Mouse (Mus musculus): ENCODE results near the gene Mgp. TPM values are rescaled to one million over a fixed set of nuclear protein-coding genes. Genes with fewer than 3 reads are reported as not detected.

The Mgp gene
- polyA plus RNA-seq, 1 experiment from 2014 or later = 605 TPM

- H3K4me2 ChIP-seq (ENCODE audit: low read length) = no peak overlapping the region
- H3K9ac ChIP-seq (ENCODE audit: low read depth, low read length) = no peak overlapping the region
- WGBS = 71% methylated on average over 5 of the region's 5 CpGs
- H3K9me3 ChIP-seq (replicated peaks; ENCODE audit: low read length) = no peaks in the 10 kb centered on the region
- ATAC-seq (replicated peaks; ENCODE audit: low FRiP score, low read depth) = no peak
- no peak for TF ChIP-seq CTCF (IDR thresholded peaks at IDR 0.05; ENCODE audit: low read depth)
- H3K27ac ChIP-seq = no peak overlapping the region
- no peak for DNase-seq (ENCODE audit: low spot score)
- H3K4me1 ChIP-seq (replicated peaks; ENCODE audit: insufficient read depth, low read length) = no peaks in the 10 kb centered on the region
- H3K27me3 ChIP-seq (ENCODE audit: insufficient read depth, low read length) = no peaks in the 10 kb centered on the region
- H3K4me3 ChIP-seq (replicated peaks; ENCODE audit: low read depth, low read length) = no peak overlapping the region
- H3K36me3 ChIP-seq (ENCODE audit: insufficient read depth, low read length) = no peaks in the 10 kb centered on the region
Observed at GRCm38 (mm10) chr6:136845706-136846480, 29.7 kb downstream of the Mgp start.

GRCm38 (mm10) chr6:136844903-136845302, 30.7 kb downstream of the Mgp start:
- Histone ChIP-seq H3K27ac (no peak overlapping the region), H3K4me1 (replicated peaks; ENCODE audit: insufficient read depth, low read length) (no peaks in the 10 kb centered on the region), H3K4me2 (ENCODE audit: low read length) (no peak overlapping the region), H3K36me3 (ENCODE audit: insufficient read depth, low read length) (no peaks in the 10 kb centered on the region), H3K9ac (ENCODE audit: low read depth, low read length) (no peak overlapping the region), H3K9me3 (replicated peaks; ENCODE audit: low read length) (no peaks in the 10 kb centered on the region), H3K4me3 (replicated peaks; ENCODE audit: low read depth, low read length) (no peak overlapping the region), H3K27me3 (ENCODE audit: insufficient read depth, low read length) (no peaks in the 10 kb centered on the region)
- DNase-seq (ENCODE audit: low spot score) (no peak), ATAC-seq (replicated peaks; ENCODE audit: low FRiP score, low read depth) (no peak)
- 76% methylated on average over 2 of the region's 2 CpGs for WGBS
- TF ChIP-seq CTCF (IDR thresholded peaks at IDR 0.05; ENCODE audit: low read depth) = no peak

DNA sequence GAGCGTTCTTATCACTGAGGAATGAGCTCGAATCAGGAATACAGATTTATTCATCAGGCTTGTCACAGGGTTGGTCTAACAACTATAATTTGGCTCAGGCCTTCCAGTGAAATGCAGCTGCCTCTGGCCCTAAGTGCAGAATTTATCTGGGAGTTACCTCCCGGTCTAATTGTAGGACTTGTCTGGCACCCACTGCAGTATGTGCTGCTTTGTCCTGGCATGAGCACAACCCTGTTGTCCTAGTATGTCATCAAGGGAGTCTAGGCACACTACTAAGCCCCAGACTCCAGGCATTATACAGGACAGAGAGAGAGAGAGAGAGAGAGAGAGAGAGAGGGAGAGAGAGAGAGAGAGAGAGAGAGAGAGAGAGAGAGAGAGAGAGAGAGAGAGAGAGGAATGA, 38.3 kb downstream of the Mgp start:
- ATAC-seq (replicated peaks; ENCODE audit: low FRiP score, low read depth) (no peak), DNase-seq (ENCODE audit: low spot score) (no peak)
- no peak overlapping the region for H3K4me3 ChIP-seq (replicated peaks; ENCODE audit: low read depth, low read length)
- no peak overlapping the region for H3K9ac ChIP-seq (ENCODE audit: low read depth, low read length)
- no peak overlapping the region for H3K27ac ChIP-seq
- TF ChIP-seq CTCF (IDR thresholded peaks at IDR 0.05; ENCODE audit: low read depth) = no peak
- no peaks in the 10 kb centered on the region for H3K4me1 ChIP-seq (replicated peaks; ENCODE audit: insufficient read depth, low read length)
- H3K4me2 ChIP-seq (ENCODE audit: low read length) = no peak overlapping the region
- 82% methylated on average over 3 of the region's 3 CpGs for WGBS
- H3K36me3 ChIP-seq (ENCODE audit: insufficient read depth, low read length) = no peaks in the 10 kb centered on the region
- H3K9me3 ChIP-seq (replicated peaks; ENCODE audit: low read length) = no peaks in the 10 kb centered on the region
- H3K27me3 ChIP-seq (ENCODE audit: insufficient read depth, low read length) = no peaks in the 10 kb centered on the region

DNA sequence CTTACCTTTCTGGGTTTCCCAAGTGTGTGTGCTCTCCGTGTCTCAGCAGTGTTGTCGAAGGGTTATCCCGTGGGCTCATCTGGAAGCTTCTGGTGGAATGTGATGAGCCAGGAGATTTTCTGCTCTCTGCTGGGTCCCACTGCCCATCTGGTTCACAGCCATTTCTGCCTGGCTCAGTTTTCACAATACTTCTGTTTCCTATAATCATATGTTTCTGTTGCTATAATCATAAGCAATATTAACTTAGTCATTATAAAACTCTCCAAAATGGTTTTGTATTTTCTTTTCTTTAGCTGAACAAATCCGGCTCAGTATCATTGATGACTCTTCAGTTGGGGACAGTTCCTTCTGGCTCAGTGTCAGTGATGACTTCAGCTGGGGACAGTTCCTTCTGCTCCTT, 40.3 kb downstream of the Mgp start, which contains the start of gene Smco3:
TSS of gene Smco3 (minus strand) at position 101 of the 400 bp plus-strand sequence.
- Histone ChIP-seq H3K9me3 (replicated peaks; ENCODE audit: low read length) (no peaks in the 10 kb centered on the region), H3K4me3 (replicated peaks; ENCODE audit: low read depth, low read length) (no peak within 1 kb of the TSS), H3K36me3 (ENCODE audit: insufficient read depth, low read length) (no peaks in the 10 kb centered on the region), H3K9ac (ENCODE audit: low read depth, low read length) (no peak within 1 kb of the TSS), H3K4me2 (ENCODE audit: low read length) (0 out of 2 replicates have a peak within 1 kb of the TSS, but pooled peaks have one; percentile 2), H3K27ac (no peak within 1 kb of the TSS), H3K4me1 (replicated peaks; ENCODE audit: insufficient read depth, low read length) (no peaks in the 10 kb centered on the region), H3K27me3 (ENCODE audit: insufficient read depth, low read length) (no peaks in the 10 kb centered on the region)
- no peak for DNase-seq (ENCODE audit: low spot score)
- ATAC-seq (replicated peaks; ENCODE audit: low FRiP score, low read depth) = no peak
- TF ChIP-seq CTCF (IDR thresholded peaks at IDR 0.05; ENCODE audit: low read depth) = no peak
- WGBS = 38% methylated on average over 4 of the region's 4 CpGs

- Histone ChIP-seq H3K27me3 (ENCODE audit: insufficient read depth, low read length) (no peaks in the 10 kb centered on the region), H3K36me3 (ENCODE audit: insufficient read depth, low read length) (no peaks in the 10 kb centered on the region), H3K4me2 (ENCODE audit: low read length) (no peak overlapping the region), H3K4me3 (replicated peaks; ENCODE audit: low read depth, low read length) (no peak overlapping the region), H3K9ac (ENCODE audit: low read depth, low read length) (no peak overlapping the region), H3K4me1 (replicated peaks; ENCODE audit: insufficient read depth, low read length) (0 out of 2 replicates have a peak, but pooled peaks cover 2% of the 10 kb centered on the region), H3K27ac (no peak overlapping the region), H3K9me3 (replicated peaks; ENCODE audit: low read length) (no peaks in the 10 kb centered on the region)
- WGBS = 66% methylated on average over 5 of the region's 5 CpGs
- DNase-seq (ENCODE audit: low spot score) = no peak
- no peak for ATAC-seq (replicated peaks; ENCODE audit: low FRiP score, low read depth)
- no peak for TF ChIP-seq CTCF (IDR thresholded peaks at IDR 0.05; ENCODE audit: low read depth)
Observed at GRCm38 (mm10) chr6:136831712-136832111, 43.9 kb downstream of the Mgp start.

GRCm38 (mm10) chr6:136828681-136829080, 46.9 kb downstream of the Mgp start:
- H3K4me2 ChIP-seq (ENCODE audit: low read length) = peak overlapping the region; percentile 56
- H3K27me3 ChIP-seq (ENCODE audit: insufficient read depth, low read length) = no peaks in the 10 kb centered on the region
- ATAC-seq (replicated peaks; ENCODE audit: low FRiP score, low read depth) (no peak), DNase-seq (ENCODE audit: low spot score) (no peak)
- TF ChIP-seq CTCF (IDR thresholded peaks at IDR 0.05; ENCODE audit: low read depth) = no peak
- H3K27ac ChIP-seq = 0 out of 2 replicates have a peak overlapping the region, but pooled peaks have one; percentile 31
- H3K36me3 ChIP-seq (ENCODE audit: insufficient read depth, low read length) = peaks cover 13% of the 10 kb centered on the region; the same call in 1 of the 2 replicates
- 31% methylated on average over 4 of the region's 4 CpGs for WGBS
- peak overlapping the region; percentile 33 for H3K4me3 ChIP-seq (replicated peaks; ENCODE audit: low read depth, low read length)
- H3K4me1 ChIP-seq (replicated peaks; ENCODE audit: insufficient read depth, low read length) = 0 out of 2 replicates have a peak, but pooled peaks cover 5% of the 10 kb centered on the region
- no peaks in the 10 kb centered on the region for H3K9me3 ChIP-seq (replicated peaks; ENCODE audit: low read length)
- H3K9ac ChIP-seq (ENCODE audit: low read depth, low read length) = no peak overlapping the region

All from kidney, postnatal 0 days (tissue).